Comparison of ENCODE assay signal across 9 mouse cellular contexts in the genomic region with DNA sequence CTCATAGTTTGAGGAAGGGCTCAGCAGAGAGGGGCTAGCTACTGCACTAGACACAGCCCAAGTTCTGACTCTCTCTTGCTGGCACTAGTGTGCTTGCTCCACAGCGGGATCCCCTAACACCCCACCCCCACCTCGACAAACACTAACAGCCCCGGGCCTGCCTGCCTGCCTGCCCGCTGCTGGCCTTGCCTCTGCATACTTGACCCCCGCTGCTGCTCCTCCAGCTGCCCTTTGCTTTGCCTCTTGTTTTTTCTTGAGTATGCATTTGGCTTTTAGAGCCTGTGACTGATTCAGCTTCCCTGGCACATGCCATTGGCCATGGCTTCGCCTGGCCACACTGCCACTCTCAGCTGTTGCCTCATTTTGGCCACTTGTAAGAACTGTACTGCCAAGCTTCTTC. TPM values are rescaled to one million over a fixed set of nuclear protein-coding genes. Genes with fewer than 3 reads are reported as not detected.
A peak's percentile ranks its signal among the peaks of the same experiment; 100 is the strongest.
DNase-seq lines count a peak whose midpoint lies in the region; ATAC-seq and TF ChIP-seq lines count a peak whose summit lies in the region.
"Had no signal": no experiment of that assay in that cellular context is flagged by ENCODE, and none has a peak within 500 bp of the region (broad histone marks: within the 10 kb centered on the region; RNA-seq: fewer than 3 reads in every experiment).

No protein-coding gene starts in this region.

- H3K4me1 ChIP-seq in forebrain, embryonic 11.5 days (replicated peaks; ENCODE audit: control insufficient read depth, insufficient read depth, low read length) = peaks cover 2% of the 10 kb centered on the region; the same call in 1 of the 2 replicates
- H3K4me1 ChIP-seq in forebrain, postnatal 0 days (ENCODE audit: insufficient read depth) = no peaks in the 10 kb centered on the region
- H3K4me1 ChIP-seq in kidney, embryonic 16.5 days (ENCODE audit: insufficient read depth, low read length) = peaks cover 10% of the 10 kb centered on the region; the same call in 1 of the 2 replicates

- H3K36me3 ChIP-seq in forebrain, embryonic 11.5 days (ENCODE audit: control insufficient read depth, insufficient read depth, low read length) = no peaks in the 10 kb centered on the region
- no peaks in the 10 kb centered on the region for H3K36me3 ChIP-seq in forebrain, postnatal 0 days (ENCODE audit: insufficient read depth)
- no peaks in the 10 kb centered on the region for H3K36me3 ChIP-seq in kidney, embryonic 16.5 days (ENCODE audit: insufficient read depth, low read length)

- 9% methylated on average over 6 of the region's 6 CpGs for WGBS in forebrain, embryonic 11.5 days
- WGBS in forebrain, postnatal 0 days = 13% methylated on average over 6 of the region's 6 CpGs
- 16% methylated on average over 6 of the region's 6 CpGs for WGBS in kidney, embryonic 16.5 days

- no peak overlapping the region for H3K9ac ChIP-seq in forebrain, embryonic 11.5 days (ENCODE audit: low read length)
- no peak overlapping the region for H3K9ac ChIP-seq in forebrain, postnatal 0 days
- H3K9ac ChIP-seq in kidney, embryonic 16.5 days (replicated peaks; ENCODE audit: low read length) = no peak overlapping the region
- H3K9ac ChIP-seq: liver, embryonic 14.5 days had no signal

- no peak overlapping the region for H3K27ac ChIP-seq in forebrain, embryonic 11.5 days (ENCODE audit: low read depth, low read length)
- H3K27ac ChIP-seq in forebrain, postnatal 0 days (ENCODE audit: low read depth, low read length) = no peak overlapping the region
- H3K27ac ChIP-seq in kidney, embryonic 16.5 days (ENCODE audit: low read length) = no peak overlapping the region
- H3K27ac ChIP-seq: liver, embryonic 14.5 days had no signal

- peak; percentile 70 for DNase-seq in forebrain, embryonic 11.5 days (ENCODE audit: low spot score)
- DNase-seq in forebrain, postnatal 0 days = no peak
- DNase-seq in embryo, embryonic 11 days = peak; percentile 77
- peak; percentile 63 for DNase-seq in mesoderm, embryonic 11.5 days (ENCODE audit: low read depth, low spot score)
- no peak for DNase-seq in right cerebral cortex, postnatal 25 days
- DNase-seq in natural killer cell, adult 2 months (ENCODE audit: low spot score in 2 of 2) = no peak
- DNase-seq in layer of hippocampus, adult 11-12 months (ENCODE audit: low spot score) = no peak

- H3K9me3 ChIP-seq in forebrain, embryonic 11.5 days (ENCODE audit: control insufficient read depth, low read length) = no peaks in the 10 kb centered on the region
- H3K9me3 ChIP-seq in forebrain, postnatal 0 days (ENCODE audit: low read length) = no peaks in the 10 kb centered on the region
- H3K9me3 ChIP-seq in kidney, embryonic 16.5 days (ENCODE audit: low read length) = peaks cover 5% of the 10 kb centered on the region; the same call in 1 of the 2 replicates

- no peak overlapping the region for H3K4me3 ChIP-seq in forebrain, embryonic 11.5 days (ENCODE audit: low read depth, low read length)
- H3K4me3 ChIP-seq in forebrain, postnatal 0 days (ENCODE audit: low read depth, low read length) = no peak overlapping the region
- H3K4me3 ChIP-seq in kidney, embryonic 16.5 days (ENCODE audit: low read length) = no peak overlapping the region

- TF ChIP-seq CTCF in forebrain, postnatal 0 days (IDR thresholded peaks at IDR 0.05; ENCODE audit: low read depth) = no peak

- H3K4me2 ChIP-seq in forebrain, embryonic 11.5 days (ENCODE audit: low read depth, low read length, severe bottlenecking) = peak overlapping the region; percentile 8; the same call in 1 of the 2 replicates
- H3K4me2 ChIP-seq in forebrain, postnatal 0 days (ENCODE audit: low read depth) = no peak overlapping the region
- peak overlapping the region; percentile 29; the same call in 1 of the 2 replicates for H3K4me2 ChIP-seq in kidney, embryonic 16.5 days (replicated peaks; ENCODE audit: low read depth, low read length)

- ATAC-seq in forebrain, embryonic 11.5 days (replicated peaks; ENCODE audit: low FRiP score) = 0 out of 2 replicates have a peak, but pooled peaks have one; percentile 56
- no peak for ATAC-seq in forebrain, postnatal 0 days
- ATAC-seq in kidney, embryonic 16.5 days (ENCODE audit: low FRiP score, low TSS enrichment) = peak; percentile 80

- H3K27me3 ChIP-seq in forebrain, embryonic 11.5 days (ENCODE audit: control insufficient read depth, insufficient read depth, low read length) = no peaks in the 10 kb centered on the region
- H3K27me3 ChIP-seq in forebrain, postnatal 0 days (ENCODE audit: insufficient read depth, low read length) = no peaks in the 10 kb centered on the region
- no peaks in the 10 kb centered on the region for H3K27me3 ChIP-seq in kidney, embryonic 16.5 days (ENCODE audit: insufficient read depth, low read length)

RNA-seq across cellular contexts. Expression of a gene that starts 33.8 kb away (rescaled TPM):
- polyA plus RNA-seq in forebrain, embryonic 11.5 days (2014; fragmentation: Nextera tagmentation; extraction: Ambion mirVana) = 20.5 TPM in 2 replicates
- total RNA-seq in forebrain, postnatal 0 days (2014; rRNA removed) = 4.2 and 4.4 TPM in 2 replicates
- polyA plus RNA-seq in forebrain, postnatal 0 days (2015; fragmentation: Nextera tagmentation; extraction: Ambion mirVana) = 2.8 TPM in 2 replicates
- 74.2 and 77.9 TPM in 2 replicates for polyA plus RNA-seq in kidney, embryonic 16.5 days (2015; fragmentation: Nextera tagmentation; extraction: Ambion mirVana)

Comparison
In these comparisons a context has a peak if more than half of its experiments do, and no peak if none do; other contexts are left out.
1. DNase-seq: peak in forebrain, embryonic 11.5 days (single experiment), embryo, embryonic 11 days (single experiment) and mesoderm, embryonic 11.5 days (single experiment); none in forebrain, postnatal 0 days (single experiment), right cerebral cortex, postnatal 25 days (single experiment), natural killer cell, adult 2 months (0 of 2) and layer of hippocampus, adult 11-12 months (single experiment).